Mouse (Mus musculus) cerebellum, adult 2 months (tissue): ENCODE results near the gene Btn1a1. TPM values are rescaled to one million over a fixed set of nuclear protein-coding genes. Genes with fewer than 3 reads are reported as not detected.
A peak's percentile ranks its signal among the peaks of the same experiment; 100 is the strongest.

Experiments used
- DNase-seq, 2 experiments: peaks; one replicate each; pipeline ENCODE4 v3.0.0; 2021
- H3K27ac ChIP-seq: fragments of 200-500 bp; 2 replicates; pipeline ENCODE4 v1.5.1; 2012; ENCODE audit warnings: low read length, control low read depth, inconsistent platforms; ENCODE audit not compliant: insufficient read depth
- H3K27me3 ChIP-seq: fragments of 200-500 bp; 2 replicates; pipeline ENCODE4 v1.6.1; 2012; ENCODE audit warnings: inconsistent platforms, mild to moderate bottlenecking, low read length, moderate library complexity; ENCODE audit not compliant: control insufficient read depth, insufficient read depth
- H3K4me1 ChIP-seq: fragments of 200-500 bp; 2 replicates; pipeline ENCODE4 v1.6.1; 2011; ENCODE audit warnings: low read length; ENCODE audit not compliant: control insufficient read depth, insufficient read depth
- H3K4me3 ChIP-seq: fragments of 200-500 bp; replicated peaks from 2 replicates; pipeline ENCODE3; 2011; ENCODE audit warnings: mild to moderate bottlenecking, low read depth, low read length, control low read depth; ENCODE audit not compliant: insufficient read depth
- CTCF ChIP-seq: fragments of 200-500 bp; IDR thresholded peaks from 2 replicates; pipeline ENCODE4 v1.5.1; 2011; ENCODE audit warnings: low read depth, mild to moderate bottlenecking, control low read depth, low read length, moderate library complexity, borderline replicate concordance; ENCODE audit not compliant: insufficient read depth
- POLR2A ChIP-seq: fragments of 200-500 bp; IDR thresholded peaks from 2 replicates; pipeline ENCODE4 v1.6.1; 2011; ENCODE audit warnings: low read length, control low read depth, borderline replicate concordance; ENCODE audit not compliant: insufficient read depth
- WGBS: fragments of 180-500 bp; shearing (Covaris S2); methylation state at CpG from one replicate; pipeline ENCODE4 v1.1.7; 2018; 5-methylcytosine and 5-hydroxymethylcytosine counted together
- polyA plus RNA-seq: library from polyadenylated mRNA; depleted of rRNA; stranded (reverse); fragments of >200 nt; gene quantifications from 2 replicates; pipeline ENCODE4 v1.2.3, GENCODE M21; 2012

Btn1a1 gene
- polyA plus RNA-seq, 1 experiment, result 0.21 TPM

DNA sequence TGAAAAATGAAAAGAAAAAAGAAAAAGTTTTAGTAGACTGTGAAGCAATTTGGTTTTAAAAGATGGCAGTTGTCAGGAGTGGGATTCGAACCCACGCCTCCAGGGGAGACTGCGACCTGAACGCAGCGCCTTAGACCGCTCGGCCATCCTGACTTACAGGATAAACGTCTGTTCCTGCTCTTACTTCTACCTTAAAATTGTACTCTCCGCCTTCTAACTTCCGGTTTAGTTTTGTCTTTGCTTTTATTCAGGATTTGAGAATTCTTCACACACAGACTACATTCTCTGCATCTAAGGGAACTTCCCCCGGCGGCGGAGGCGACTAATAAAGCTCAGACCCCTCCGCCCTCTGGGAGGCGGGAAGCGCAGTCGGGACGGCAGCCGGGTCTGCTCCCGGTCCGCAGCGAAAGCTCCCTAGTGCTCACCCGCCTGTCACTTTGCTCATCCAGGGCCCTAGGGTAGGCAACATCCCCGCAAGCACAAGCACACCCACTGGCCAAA lies 12.3 kb downstream of the Btn1a1 start:
- peak; percentile 79 to 80 for DNase-seq
- no peak overlapping the region for H3K27ac ChIP-seq
- no peak for TF ChIP-seq POLR2A
- no peak for TF ChIP-seq CTCF
- H3K4me1 ChIP-seq, result no peaks in the 10 kb centered on the region; the same call in 1 of the 2 replicates
- whole genome bisulfite sequencing, result under 1% methylated on average over 25 of the region's 25 CpGs
- H3K4me3 ChIP-seq, result peak overlapping the region; percentile 72
- H3K27me3 ChIP-seq, result no peaks in the 10 kb centered on the region

GRCm38 (mm10) chr13:23450398-23450797 lies 15.3 kb downstream of the Btn1a1 start:
- H3K27ac ChIP-seq, result no peak overlapping the region
- DNase-seq, result peak; percentile 88 to 93
- WGBS, result under 1% methylated on average over 15 of the region's 15 CpGs
- H3K4me3 ChIP-seq, result peak overlapping the region; percentile 98
- no peak for TF ChIP-seq CTCF
- TF ChIP-seq POLR2A, result no peak
- H3K4me1 ChIP-seq, result no peaks in the 10 kb centered on the region; the same call in 1 of the 2 replicates
- H3K27me3 ChIP-seq, result no peaks in the 10 kb centered on the region

GRCm38 (mm10) chr13:23449235-23450095 lies 16.2 kb downstream of the Btn1a1 start:
- no peak for TF ChIP-seq POLR2A
- no peak for TF ChIP-seq CTCF
- peak; percentile 65 to 71 for DNase-seq
- no peaks in the 10 kb centered on the region for H3K27me3 ChIP-seq
- peak overlapping the region; percentile 98 for H3K4me3 ChIP-seq
- no peaks in the 10 kb centered on the region; the same call in 1 of the 2 replicates for H3K4me1 ChIP-seq
- no peak overlapping the region for H3K27ac ChIP-seq
- 1% methylated on average over 24 of the region's 24 CpGs for WGBS

- Histone ChIP-seq H3K4me1 (no peaks in the 10 kb centered on the region; the same call in 1 of the 2 replicates), H3K4me3 (peak overlapping the region; percentile 98), H3K27ac (no peak overlapping the region), H3K27me3 (no peaks in the 10 kb centered on the region)
- TF ChIP-seq POLR2A (no peak), CTCF (no peak)
- 72% methylated on average over 3 of the region's 3 CpGs for WGBS
- DNase-seq, result no peak
These were observed 16.9 kb downstream of the Btn1a1 start for GRCm38 (mm10) chr13:23448758-23449157.

GRCm38 (mm10) chr13:23446498-23446952 lies 19.2 kb downstream of the Btn1a1 start:
- Histone ChIP-seq H3K27me3 (no peaks in the 10 kb centered on the region), H3K27ac (no peak overlapping the region), H3K4me3 (peak overlapping the region; percentile 86), H3K4me1 (no peaks in the 10 kb centered on the region; the same call in 1 of the 2 replicates)
- DNase-seq, result peak; percentile 88 to 94
- no peak for TF ChIP-seq POLR2A
- TF ChIP-seq CTCF, result no peak
- under 1% methylated on average over 16 of the region's 16 CpGs for WGBS

GRCm38 (mm10) chr13:23445561-23446320 lies 20.0 kb downstream of the Btn1a1 start:
- Histone ChIP-seq H3K27me3 (no peaks in the 10 kb centered on the region), H3K27ac (peak overlapping the region; percentile 93), H3K4me1 (no peaks in the 10 kb centered on the region; the same call in 1 of the 2 replicates), H3K4me3 (peak overlapping the region; percentile 86)
- under 1% methylated on average over 55 of the region's 55 CpGs for WGBS
- peak; percentile 89 to 94 for DNase-seq
- TF ChIP-seq POLR2A, result peak; percentile 59; the same call in 1 of the 2 replicates
- no peak for TF ChIP-seq CTCF

DNA sequence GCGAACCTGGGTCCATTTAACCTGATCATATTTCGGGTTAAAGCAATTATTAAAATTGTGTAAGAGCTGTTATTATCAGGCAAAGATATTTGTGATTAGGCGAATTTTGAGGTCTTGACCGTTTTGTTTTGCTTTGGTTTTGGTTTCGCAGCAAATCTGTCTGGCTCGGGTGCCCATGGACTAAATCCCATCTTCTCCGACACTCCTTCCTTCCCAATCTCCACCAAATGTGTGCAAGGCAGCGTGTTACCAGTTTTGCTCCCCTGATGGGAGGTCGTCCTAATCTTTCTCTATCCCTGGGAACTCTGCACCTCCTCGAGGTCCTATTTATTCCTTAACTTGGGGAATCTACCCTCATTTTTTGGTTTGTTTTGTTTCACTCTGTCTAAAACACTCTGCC lies 20.5 kb downstream of the Btn1a1 start:
- DNase-seq, result no peak
- Histone ChIP-seq H3K27ac (peak overlapping the region; percentile 93), H3K4me3 (peak overlapping the region; percentile 86), H3K4me1 (no peaks in the 10 kb centered on the region; the same call in 1 of the 2 replicates), H3K27me3 (no peaks in the 10 kb centered on the region)
- 3% methylated on average over 10 of the region's 10 CpGs for WGBS
- TF ChIP-seq CTCF (no peak), POLR2A (no peak)
